Mouse (Mus musculus): ENCODE data around the gene Mphosph6. TPM values are rescaled to one million over a fixed set of nuclear protein-coding genes. Genes with fewer than 3 reads are reported as not detected.

Gene Mphosph6
- polyA plus RNA-seq (2014; fragmentation: Nextera tagmentation; extraction: Ambion mirVana) = 32.7 and 33.3 TPM in 2 replicates

GRCm38 (mm10) chr8:117801443-117802298, at the start of gene Mphosph6:
Gene Mphosph6, minus strand, starts transcription at chr8:117801943.
- DNase-seq = peak; percentile 99
- H3K27ac ChIP-seq (replicated peaks; ENCODE audit: low read depth, low read length) = peak within 1 kb of the TSS; percentile 71
- H3K9ac ChIP-seq (replicated peaks; ENCODE audit: low read length) = peak within 1 kb of the TSS; percentile 70
- no peaks in the 10 kb centered on the region for H3K9me3 ChIP-seq (ENCODE audit: control insufficient read depth, low read length)
- H3K4me1 ChIP-seq (ENCODE audit: control insufficient read depth, insufficient read depth, low read length) = peaks cover 23% of the 10 kb centered on the region
- H3K4me2 ChIP-seq (ENCODE audit: low read length) = peak within 1 kb of the TSS; percentile 67
- peak; percentile 98 for ATAC-seq (ENCODE audit: low FRiP score, low TSS enrichment)
- WGBS = under 1% methylated on average over 65 of the region's 65 CpGs
- no peaks in the 10 kb centered on the region for H3K27me3 ChIP-seq (ENCODE audit: control insufficient read depth, insufficient read depth, low read length)
- peak within 1 kb of the TSS; percentile 61 for H3K4me3 ChIP-seq (replicated peaks; ENCODE audit: low read depth, low read length)
- H3K36me3 ChIP-seq (ENCODE audit: control insufficient read depth, insufficient read depth, low read length) = peaks cover 5% of the 10 kb centered on the region; the same call in 1 of the 2 replicates

DNA sequence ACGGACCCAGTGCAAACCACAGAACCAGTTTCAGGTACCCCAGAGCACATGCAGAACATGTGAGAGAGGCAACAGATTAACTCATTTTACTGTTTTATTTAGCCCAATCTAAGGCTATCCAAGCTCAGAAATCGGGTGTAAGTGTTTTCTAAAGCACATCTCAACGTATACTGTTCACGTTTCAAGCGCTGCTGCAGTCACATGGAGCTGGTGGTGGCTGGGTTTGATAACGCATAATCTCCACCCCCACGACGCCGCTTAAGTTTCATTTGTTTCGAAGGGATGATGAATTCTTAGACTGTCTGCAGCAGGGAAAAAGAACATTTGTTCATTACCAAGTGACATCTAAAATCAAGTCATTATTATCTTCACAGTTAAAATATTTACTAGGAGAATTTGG, 48.7 kb upstream of the Mphosph6 start:
- 78% methylated on average over 10 of the region's 10 CpGs for WGBS

DNA sequence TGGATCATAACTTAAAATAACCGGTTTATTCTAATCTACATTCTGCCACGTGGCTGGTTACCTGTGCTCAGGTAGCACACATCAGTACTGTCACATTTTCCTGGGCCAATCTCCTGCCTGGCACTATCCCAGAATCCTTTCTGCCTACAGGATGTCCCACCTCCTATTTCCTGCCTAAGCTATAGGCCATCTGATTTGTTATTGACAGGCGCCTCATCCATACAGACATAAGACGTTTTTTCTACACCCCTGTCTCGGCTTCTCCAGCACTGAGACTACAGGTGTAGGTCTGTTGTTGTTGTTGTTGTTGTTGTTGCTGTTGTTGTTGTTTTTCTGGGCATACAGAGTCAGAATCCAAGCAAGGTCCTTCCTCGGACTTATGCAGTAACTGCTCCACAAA, 46.1 kb upstream of the Mphosph6 start:
- WGBS = 92% methylated on average over 6 of the region's 6 CpGs
- no peaks in the 10 kb centered on the region for H3K36me3 ChIP-seq (ENCODE audit: control insufficient read depth, insufficient read depth, low read length)
- no peaks in the 10 kb centered on the region for H3K4me1 ChIP-seq (ENCODE audit: control insufficient read depth, insufficient read depth, low read length)
- H3K27ac ChIP-seq (replicated peaks; ENCODE audit: low read depth, low read length) = no peak overlapping the region
- DNase-seq (no peak), ATAC-seq (ENCODE audit: low FRiP score, low TSS enrichment) (no peak)
- no peak overlapping the region for H3K4me2 ChIP-seq (ENCODE audit: low read length)
- no peak overlapping the region for H3K4me3 ChIP-seq (replicated peaks; ENCODE audit: low read depth, low read length)
- H3K9me3 ChIP-seq (ENCODE audit: control insufficient read depth, low read length) = no peaks in the 10 kb centered on the region
- H3K9ac ChIP-seq (replicated peaks; ENCODE audit: low read length) = no peak overlapping the region
- no peaks in the 10 kb centered on the region for H3K27me3 ChIP-seq (ENCODE audit: control insufficient read depth, insufficient read depth, low read length)

More for the DNA sequence above, 48.7 kb upstream of the Mphosph6 start:
- Histone ChIP-seq H3K27ac (replicated peaks; ENCODE audit: low read depth, low read length) (no peak overlapping the region), H3K4me3 (replicated peaks; ENCODE audit: low read depth, low read length) (no peak overlapping the region), H3K9me3 (ENCODE audit: control insufficient read depth, low read length) (no peaks in the 10 kb centered on the region), H3K27me3 (ENCODE audit: control insufficient read depth, insufficient read depth, low read length) (no peaks in the 10 kb centered on the region), H3K4me1 (ENCODE audit: control insufficient read depth, insufficient read depth, low read length) (no peaks in the 10 kb centered on the region), H3K4me2 (ENCODE audit: low read length) (no peak overlapping the region), H3K36me3 (ENCODE audit: control insufficient read depth, insufficient read depth, low read length) (no peaks in the 10 kb centered on the region), H3K9ac (replicated peaks; ENCODE audit: low read length) (no peak overlapping the region)
- no peak for DNase-seq
- no peak for ATAC-seq (ENCODE audit: low FRiP score, low TSS enrichment)

DNA sequence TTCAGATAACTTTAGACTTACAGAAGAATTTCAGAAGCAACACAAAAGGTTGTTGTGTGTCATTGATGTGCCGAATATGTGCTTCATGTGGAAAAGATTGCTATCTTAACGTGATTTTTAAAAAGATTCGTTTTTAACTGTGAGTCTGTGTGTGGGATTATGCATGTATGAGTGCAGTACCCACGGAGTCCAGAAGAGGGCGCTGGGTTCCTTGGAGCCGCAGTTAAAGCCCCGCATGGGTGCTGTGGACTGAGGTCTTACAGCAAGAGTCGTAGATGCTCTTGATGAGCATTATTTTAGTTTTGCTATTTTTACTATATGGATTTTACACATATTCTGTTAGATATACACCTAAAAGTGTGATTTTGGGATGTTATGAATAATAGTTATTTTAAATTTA, 42.0 kb upstream of the Mphosph6 start:
- ATAC-seq (ENCODE audit: low FRiP score, low TSS enrichment) (no peak), DNase-seq (no peak)
- Histone ChIP-seq H3K9ac (replicated peaks; ENCODE audit: low read length) (no peak overlapping the region), H3K4me2 (ENCODE audit: low read length) (no peak overlapping the region), H3K27ac (replicated peaks; ENCODE audit: low read depth, low read length) (no peak overlapping the region), H3K4me3 (replicated peaks; ENCODE audit: low read depth, low read length) (no peak overlapping the region), H3K27me3 (ENCODE audit: control insufficient read depth, insufficient read depth, low read length) (no peaks in the 10 kb centered on the region), H3K36me3 (ENCODE audit: control insufficient read depth, insufficient read depth, low read length) (no peaks in the 10 kb centered on the region), H3K9me3 (ENCODE audit: control insufficient read depth, low read length) (no peaks in the 10 kb centered on the region), H3K4me1 (ENCODE audit: control insufficient read depth, insufficient read depth, low read length) (no peaks in the 10 kb centered on the region)
- WGBS = 90% methylated on average over 8 of the region's 8 CpGs

DNA sequence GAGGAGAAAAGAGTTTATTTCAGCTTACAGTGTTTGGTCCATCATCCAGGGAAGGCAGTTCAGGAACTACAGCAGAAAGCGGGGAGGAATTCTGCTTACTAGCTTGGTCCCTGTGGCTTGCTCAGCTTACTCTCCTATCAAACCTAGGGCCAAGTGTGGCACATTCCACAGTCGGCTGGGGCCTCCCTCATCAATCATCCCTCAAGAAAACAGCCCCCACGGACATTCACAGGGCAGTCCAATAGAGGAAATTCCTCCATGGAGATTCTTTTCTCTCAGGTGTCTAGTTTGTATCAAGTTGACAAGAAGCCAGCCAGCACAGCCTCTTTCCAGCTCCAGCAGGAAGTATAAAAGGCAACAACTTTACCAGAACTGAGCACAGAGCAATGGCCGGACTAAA, 11.8 kb upstream of the Mphosph6 start:
- H3K27me3 ChIP-seq (ENCODE audit: control insufficient read depth, insufficient read depth, low read length) = no peaks in the 10 kb centered on the region

DNA sequence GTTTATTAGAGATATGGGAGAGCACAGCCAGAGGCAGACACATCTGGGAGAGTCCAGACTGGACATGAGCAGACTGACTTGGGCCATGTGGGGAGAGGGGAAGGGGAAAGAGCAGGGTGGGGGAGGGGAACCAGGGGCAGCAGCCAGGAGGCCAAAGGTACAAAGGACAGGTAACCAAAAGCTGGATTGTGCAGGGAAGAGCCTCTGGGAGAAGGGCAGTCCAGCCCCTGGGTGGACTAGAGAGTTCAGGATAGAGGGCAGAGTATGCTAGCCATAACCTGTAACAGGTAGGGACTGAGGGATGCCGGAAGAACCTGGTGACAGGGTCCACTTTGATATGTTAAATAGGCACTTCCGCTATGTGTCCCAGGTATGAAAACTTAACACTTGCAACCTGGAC, 8.9 kb upstream of the Mphosph6 start:
- no peaks in the 10 kb centered on the region for H3K36me3 ChIP-seq (ENCODE audit: control insufficient read depth, insufficient read depth, low read length)
- H3K9me3 ChIP-seq (ENCODE audit: control insufficient read depth, low read length) = no peaks in the 10 kb centered on the region
- ATAC-seq (ENCODE audit: low FRiP score, low TSS enrichment) (no peak), DNase-seq (no peak)
- no peak overlapping the region for H3K4me2 ChIP-seq (ENCODE audit: low read length)
- 91% methylated on average over 2 of the region's 2 CpGs for WGBS
- H3K27ac ChIP-seq (replicated peaks; ENCODE audit: low read depth, low read length) = no peak overlapping the region
- H3K9ac ChIP-seq (replicated peaks; ENCODE audit: low read length) = no peak overlapping the region
- H3K27me3 ChIP-seq (ENCODE audit: control insufficient read depth, insufficient read depth, low read length) = no peaks in the 10 kb centered on the region
- no peak overlapping the region for H3K4me3 ChIP-seq (replicated peaks; ENCODE audit: low read depth, low read length)
- H3K4me1 ChIP-seq (ENCODE audit: control insufficient read depth, insufficient read depth, low read length) = no peaks in the 10 kb centered on the region

More for the DNA sequence above, 11.8 kb upstream of the Mphosph6 start:
- 77% methylated on average over 4 of the region's 4 CpGs for WGBS
- Histone ChIP-seq H3K36me3 (ENCODE audit: control insufficient read depth, insufficient read depth, low read length) (no peaks in the 10 kb centered on the region), H3K4me3 (replicated peaks; ENCODE audit: low read depth, low read length) (no peak overlapping the region), H3K4me2 (ENCODE audit: low read length) (no peak overlapping the region), H3K4me1 (ENCODE audit: control insufficient read depth, insufficient read depth, low read length) (no peaks in the 10 kb centered on the region), H3K27ac (replicated peaks; ENCODE audit: low read depth, low read length) (no peak overlapping the region), H3K9ac (replicated peaks; ENCODE audit: low read length) (no peak overlapping the region), H3K9me3 (ENCODE audit: control insufficient read depth, low read length) (no peaks in the 10 kb centered on the region)
- DNase-seq (no peak), ATAC-seq (ENCODE audit: low FRiP score, low TSS enrichment) (no peak)

GRCm38 (mm10) chr8:117805419-117805818, 3.7 kb upstream of the Mphosph6 start:
- WGBS = 86% methylated on average over 5 of the region's 5 CpGs

GRCm38 (mm10) chr8:117802299-117802689, 551 bp upstream of the Mphosph6 start:
- peak; percentile 62 for ATAC-seq (ENCODE audit: low FRiP score, low TSS enrichment)
- Histone ChIP-seq H3K27ac (replicated peaks; ENCODE audit: low read depth, low read length) (peak overlapping the region; percentile 71; the same call in 1 of the 2 replicates), H3K4me3 (replicated peaks; ENCODE audit: low read depth, low read length) (peak overlapping the region; percentile 61), H3K9me3 (ENCODE audit: control insufficient read depth, low read length) (no peaks in the 10 kb centered on the region), H3K4me2 (ENCODE audit: low read length) (peak overlapping the region; percentile 67), H3K9ac (replicated peaks; ENCODE audit: low read length) (peak overlapping the region; percentile 31; the same call in 1 of the 2 replicates), H3K36me3 (ENCODE audit: control insufficient read depth, insufficient read depth, low read length) (peaks cover 1% of the 10 kb centered on the region; the same call in 1 of the 2 replicates), H3K27me3 (ENCODE audit: control insufficient read depth, insufficient read depth, low read length) (no peaks in the 10 kb centered on the region), H3K4me1 (ENCODE audit: control insufficient read depth, insufficient read depth, low read length) (peaks cover 23% of the 10 kb centered on the region)
- 2% methylated on average over 11 of the region's 11 CpGs for WGBS
- no peak for DNase-seq

More at GRCm38 (mm10) chr8:117805419-117805818, 3.7 kb upstream of the Mphosph6 start:
- ATAC-seq (ENCODE audit: low FRiP score, low TSS enrichment) = no peak
- Histone ChIP-seq H3K27me3 (ENCODE audit: control insufficient read depth, insufficient read depth, low read length) (no peaks in the 10 kb centered on the region), H3K4me1 (ENCODE audit: control insufficient read depth, insufficient read depth, low read length) (peaks cover 16% of the 10 kb centered on the region), H3K4me3 (replicated peaks; ENCODE audit: low read depth, low read length) (no peak overlapping the region), H3K9me3 (ENCODE audit: control insufficient read depth, low read length) (no peaks in the 10 kb centered on the region), H3K4me2 (ENCODE audit: low read length) (no peak overlapping the region), H3K36me3 (ENCODE audit: control insufficient read depth, insufficient read depth, low read length) (no peaks in the 10 kb centered on the region), H3K27ac (replicated peaks; ENCODE audit: low read depth, low read length) (no peak overlapping the region), H3K9ac (replicated peaks; ENCODE audit: low read length) (no peak overlapping the region)
- no peak for DNase-seq

- Histone ChIP-seq H3K27me3 (ENCODE audit: control insufficient read depth, insufficient read depth, low read length) (no peaks in the 10 kb centered on the region), H3K9me3 (ENCODE audit: control insufficient read depth, low read length) (no peaks in the 10 kb centered on the region), H3K36me3 (ENCODE audit: control insufficient read depth, insufficient read depth, low read length) (peaks cover 25% of the 10 kb centered on the region), H3K4me3 (replicated peaks; ENCODE audit: low read depth, low read length) (no peak overlapping the region), H3K27ac (replicated peaks; ENCODE audit: low read depth, low read length) (no peak overlapping the region), H3K4me1 (ENCODE audit: control insufficient read depth, insufficient read depth, low read length) (peaks cover 23% of the 10 kb centered on the region), H3K9ac (replicated peaks; ENCODE audit: low read length) (no peak overlapping the region), H3K4me2 (ENCODE audit: low read length) (no peak overlapping the region)
- DNase-seq (no peak), ATAC-seq (ENCODE audit: low FRiP score, low TSS enrichment) (no peak)
- 99% methylated on average over 2 of the region's 2 CpGs for WGBS
Observed at GRCm38 (mm10) chr8:117798066-117798465, 3.7 kb downstream of the Mphosph6 start.
